Mouse (Mus musculus): Measurements from ENCODE around the gene Parp8. TPM values are rescaled to one million over a fixed set of nuclear protein-coding genes. Genes with fewer than 3 reads are reported as not detected.

Gene Parp8
- polyA plus RNA-seq, 1 experiment from 2014 or later: 25.8 TPM

DNA sequence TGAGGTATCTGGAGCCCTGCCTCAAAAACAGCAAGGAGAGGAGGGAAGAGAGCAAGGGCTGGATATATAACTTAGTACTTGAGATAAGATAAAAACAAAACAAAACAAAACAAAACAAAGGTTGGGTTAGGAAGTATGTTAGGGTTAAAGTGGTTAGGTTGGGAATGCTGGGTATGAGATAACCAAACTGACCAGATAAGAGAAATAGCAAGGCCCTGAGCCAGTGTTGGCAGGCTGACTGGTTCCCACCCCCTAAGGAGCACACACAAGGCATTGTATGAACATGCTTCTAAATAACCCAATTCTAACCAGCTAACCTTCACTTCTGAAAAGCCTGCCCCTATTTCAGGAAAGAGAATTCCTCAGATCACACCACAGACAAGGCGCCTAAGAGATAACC lies 7.1 kb upstream of the Parp8 start:
- ATAC-seq (ENCODE audit: low FRiP score): no peak
- H3K4me2 ChIP-seq: no peak overlapping the region
- WGBS: 93% methylated on average over 1 of the region's 1 CpGs
- H3K27ac ChIP-seq: no peak overlapping the region
- H3K27me3 ChIP-seq: peaks cover 7% of the 10 kb centered on the region; the same call in 1 of the 2 replicates
- no peaks in the 10 kb centered on the region for H3K36me3 ChIP-seq
- H3K9me3 ChIP-seq: no peaks in the 10 kb centered on the region
- no peak overlapping the region for H3K4me3 ChIP-seq
- H3K4me1 ChIP-seq (replicated peaks): no peaks in the 10 kb centered on the region
- H3K9ac ChIP-seq: no peak overlapping the region

DNA sequence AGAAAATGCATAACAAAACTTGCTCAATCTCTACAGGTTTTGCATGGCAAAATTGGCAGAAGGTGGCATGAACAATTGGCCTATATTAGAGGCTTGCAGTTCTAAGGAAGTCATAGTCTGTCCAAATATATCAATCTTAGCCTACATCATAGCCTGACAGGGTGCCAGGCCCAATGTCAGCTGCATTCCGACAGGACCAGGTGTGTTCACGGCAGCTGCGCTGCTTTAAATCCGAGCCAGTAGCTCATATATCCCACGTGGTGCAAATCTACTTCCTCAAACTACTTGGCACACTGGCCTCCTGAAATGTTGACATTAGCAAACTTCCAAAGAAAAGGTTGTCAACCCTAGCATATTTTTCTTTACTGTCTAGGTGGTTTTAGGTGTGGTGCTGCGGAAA lies 6.2 kb upstream of the Parp8 start:
- no peak overlapping the region for H3K4me2 ChIP-seq
- H3K27me3 ChIP-seq: peaks cover 14% of the 10 kb centered on the region; the same call in 1 of the 2 replicates
- no peak for ATAC-seq (ENCODE audit: low FRiP score)
- no peaks in the 10 kb centered on the region for H3K36me3 ChIP-seq
- H3K4me3 ChIP-seq: no peak overlapping the region
- no peak overlapping the region for H3K9ac ChIP-seq
- H3K4me1 ChIP-seq (replicated peaks): peaks cover 6% of the 10 kb centered on the region
- no peaks in the 10 kb centered on the region for H3K9me3 ChIP-seq
- H3K27ac ChIP-seq: no peak overlapping the region
- WGBS: 86% methylated on average over 6 of the region's 6 CpGs

DNA sequence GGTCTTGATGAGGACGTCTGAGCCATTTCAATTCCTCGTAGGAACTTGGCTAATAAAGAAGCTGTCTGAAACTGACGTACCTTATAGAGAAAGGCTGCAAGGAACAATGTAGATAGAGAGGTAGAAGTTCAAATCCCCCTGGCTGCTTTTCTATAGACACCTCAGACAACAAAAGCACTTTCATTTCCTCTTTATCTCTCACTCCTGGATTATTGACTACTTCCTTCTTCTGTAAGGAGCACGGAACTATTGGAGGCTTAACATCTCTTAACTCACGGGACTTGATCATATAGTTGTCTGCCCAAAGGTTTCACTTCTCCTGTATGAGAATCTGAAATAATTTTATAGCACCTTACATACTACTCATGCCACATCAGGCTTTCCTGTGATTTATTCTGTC lies 2.9 kb upstream of the Parp8 start:
- H3K27ac ChIP-seq: no peak overlapping the region
- no peak overlapping the region for H3K4me3 ChIP-seq
- no peak for ATAC-seq (ENCODE audit: low FRiP score)
- no peaks in the 10 kb centered on the region for H3K36me3 ChIP-seq
- H3K4me2 ChIP-seq: no peak overlapping the region
- WGBS: 75% methylated on average over 5 of the region's 5 CpGs
- H3K4me1 ChIP-seq (replicated peaks): peaks cover 16% of the 10 kb centered on the region
- H3K27me3 ChIP-seq: peaks cover 15% of the 10 kb centered on the region; the same call in 1 of the 2 replicates
- no peaks in the 10 kb centered on the region for H3K9me3 ChIP-seq
- no peak overlapping the region for H3K9ac ChIP-seq

DNA sequence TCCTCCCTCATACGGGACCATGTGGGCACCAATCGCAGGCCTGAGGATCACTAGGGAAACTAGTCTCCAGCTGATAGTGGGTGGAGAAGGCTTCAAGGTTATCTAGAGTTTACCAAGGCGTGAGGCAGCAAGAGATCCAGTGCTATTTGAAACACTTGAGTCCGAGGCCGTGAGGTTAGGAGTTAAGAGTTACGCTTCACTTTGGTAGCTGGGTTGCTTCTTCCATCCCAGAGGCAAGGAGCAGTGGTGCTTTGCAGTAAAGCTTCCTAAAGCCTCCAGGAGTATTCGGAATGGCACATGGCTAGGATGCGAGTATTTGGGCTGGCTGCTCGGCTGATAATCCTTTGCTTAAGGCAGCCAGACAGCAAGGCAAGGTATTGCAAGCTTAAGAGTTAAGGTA lies 2.0 kb upstream of the Parp8 start:
- WGBS: 87% methylated on average over 9 of the region's 9 CpGs
- no peak overlapping the region for H3K27ac ChIP-seq

DNA sequence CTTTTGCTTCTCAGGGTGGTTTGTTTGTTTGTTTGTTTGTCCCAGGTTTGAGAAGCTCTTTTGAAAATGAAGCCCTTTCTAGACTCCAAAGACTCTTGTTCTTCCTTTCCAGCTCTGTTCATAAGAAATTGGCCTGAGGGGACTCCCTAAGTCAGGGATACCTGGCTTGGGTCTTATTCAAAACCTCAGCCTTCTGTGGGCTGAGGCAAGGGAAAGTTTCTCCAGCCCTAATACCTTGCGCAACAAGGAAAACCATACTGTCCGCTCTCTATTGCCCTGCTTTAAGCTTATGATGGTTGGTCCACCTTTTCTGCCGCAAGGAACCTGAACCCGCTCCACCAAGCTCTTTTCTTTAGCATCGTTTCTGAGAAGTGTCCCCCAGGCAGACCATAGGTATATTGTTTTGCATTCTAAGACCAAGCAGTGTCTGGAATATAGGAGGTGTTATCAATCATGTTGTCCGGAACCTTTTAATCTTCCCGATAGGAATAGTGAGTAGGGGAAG lies 991 bp upstream of the Parp8 start:
- Histone ChIP-seq H3K9ac (peak overlapping the region; percentile 99; the same call in 1 of the 2 replicates), H3K4me2 (peak overlapping the region; percentile 60), H3K4me3 (peak overlapping the region; percentile 95)

More for the DNA sequence above, 2.0 kb upstream of the Parp8 start:
- Histone ChIP-seq H3K4me2 (no peak overlapping the region), H3K9me3 (no peaks in the 10 kb centered on the region), H3K4me3 (no peak overlapping the region), H3K9ac (no peak overlapping the region), H3K27me3 (peaks cover 15% of the 10 kb centered on the region; the same call in 1 of the 2 replicates), H3K4me1 (replicated peaks) (peaks cover 21% of the 10 kb centered on the region), H3K36me3 (no peaks in the 10 kb centered on the region)
- ATAC-seq (ENCODE audit: low FRiP score): no peak

DNA sequence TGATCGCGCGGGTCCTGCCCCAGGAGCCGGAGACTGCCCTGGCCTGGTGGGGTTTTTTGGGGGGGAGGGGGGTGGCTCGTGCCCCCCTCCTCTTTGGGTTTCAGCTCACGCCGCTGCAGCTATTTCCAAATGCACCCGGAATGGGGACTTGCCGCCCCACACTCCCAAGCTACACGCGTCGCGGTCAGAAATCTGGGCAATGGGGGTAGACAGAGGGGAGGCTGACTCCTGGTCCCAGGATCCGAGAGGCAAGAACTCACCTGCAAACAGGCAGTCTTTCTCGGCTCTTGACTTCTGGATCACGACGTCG lies 466 bp downstream of the Parp8 start:
- WGBS: under 1% methylated on average over 18 of the region's 18 CpGs
- peak overlapping the region; percentile 95 for H3K4me3 ChIP-seq
- H3K36me3 ChIP-seq: no peaks in the 10 kb centered on the region
- H3K9ac ChIP-seq: peak overlapping the region; percentile 99
- H3K4me2 ChIP-seq: peak overlapping the region; percentile 60
- peaks cover 29% of the 10 kb centered on the region for H3K4me1 ChIP-seq (replicated peaks)
- H3K27ac ChIP-seq: peak overlapping the region; percentile 96
- peak; percentile 65 for ATAC-seq (ENCODE audit: low FRiP score)
- no peaks in the 10 kb centered on the region for H3K9me3 ChIP-seq
- H3K27me3 ChIP-seq: peaks cover 15% of the 10 kb centered on the region; the same call in 1 of the 2 replicates

More for the DNA sequence above, 991 bp upstream of the Parp8 start:
- H3K4me1 ChIP-seq (replicated peaks): peaks cover 26% of the 10 kb centered on the region
- WGBS: 59% methylated on average over 7 of the region's 7 CpGs
- peaks cover 15% of the 10 kb centered on the region; the same call in 1 of the 2 replicates for H3K27me3 ChIP-seq
- no peak for ATAC-seq (ENCODE audit: low FRiP score)
- peak overlapping the region; percentile 96 for H3K27ac ChIP-seq
- no peaks in the 10 kb centered on the region for H3K36me3 ChIP-seq
- no peaks in the 10 kb centered on the region for H3K9me3 ChIP-seq

DNA sequence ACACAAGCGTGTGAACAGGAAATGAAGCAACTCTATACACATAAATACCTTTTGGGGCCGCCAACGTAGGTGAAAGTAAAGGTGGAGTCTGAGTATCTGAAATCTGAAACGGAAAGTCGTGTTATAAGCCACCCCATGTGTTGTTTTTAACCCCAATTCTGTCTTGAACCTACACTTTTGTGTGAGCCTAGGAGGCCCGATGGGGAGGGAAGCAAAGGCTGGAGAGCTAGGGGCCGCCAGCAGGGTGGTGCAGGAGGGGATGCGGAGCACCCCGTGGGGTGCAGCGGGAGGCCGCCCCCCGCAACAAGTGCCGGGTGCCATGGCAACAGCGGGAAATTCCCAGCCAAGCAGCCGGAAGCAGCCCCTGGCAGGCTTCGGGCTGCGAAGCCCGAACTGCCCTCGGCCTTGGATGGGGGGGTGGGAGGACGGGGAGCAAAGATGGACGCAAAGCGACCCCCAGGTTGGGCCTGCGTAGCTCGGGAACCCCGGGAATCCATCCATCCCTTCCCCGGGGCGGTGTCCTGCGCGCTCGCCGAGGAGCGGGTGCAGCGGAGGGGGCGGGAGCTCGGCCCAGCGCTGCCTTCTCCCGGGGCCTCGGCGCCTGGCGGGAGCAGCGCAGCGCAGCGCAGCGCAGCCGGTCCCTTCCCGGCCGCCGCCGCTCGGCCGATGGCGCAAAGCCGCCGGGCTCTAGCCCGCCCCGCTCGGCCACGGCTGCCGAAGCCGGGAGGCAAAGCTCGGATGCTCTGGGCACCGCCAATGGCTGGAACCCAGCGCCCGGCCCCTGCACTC lies 1.0 kb downstream of the Parp8 start:
- peak; percentile 84 for ATAC-seq (ENCODE audit: low FRiP score)
- WGBS: under 1% methylated on average over 61 of the region's 64 CpGs

DNA sequence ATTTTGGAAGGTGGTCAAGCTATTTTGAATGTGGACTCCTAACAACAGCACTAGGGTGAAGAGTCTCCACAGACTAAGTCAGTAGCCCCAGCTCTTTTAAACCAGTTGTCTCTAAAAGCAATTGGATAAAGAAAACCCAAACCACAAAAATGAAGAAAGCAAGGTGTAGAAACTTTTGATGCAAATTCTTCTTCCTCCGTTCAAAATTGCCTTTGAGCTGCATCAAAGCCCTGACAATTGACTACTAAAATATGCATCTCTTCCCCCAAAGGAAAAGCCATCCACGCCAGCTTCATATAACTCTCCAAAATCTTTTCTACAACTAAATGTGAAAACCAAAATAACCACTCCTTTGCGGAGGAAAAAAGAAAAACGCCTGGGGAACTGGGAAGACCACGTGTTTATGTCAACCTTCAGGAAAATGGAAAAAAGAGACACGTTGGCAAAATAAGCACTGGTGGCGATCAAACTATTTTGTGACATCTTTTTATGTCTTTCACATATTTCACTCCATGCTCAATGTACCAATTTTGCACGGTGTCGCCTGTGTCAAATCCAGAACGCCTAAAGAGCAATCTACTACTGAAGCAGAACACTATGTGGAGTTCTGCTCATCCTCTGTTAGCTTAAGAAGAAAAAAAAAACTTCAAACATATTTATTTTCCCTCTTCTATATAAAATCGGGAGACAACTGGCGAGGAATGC lies 1.8 kb downstream of the Parp8 start:
- no peak for ATAC-seq (ENCODE audit: low FRiP score)
- peak overlapping the region; percentile 95 for H3K4me3 ChIP-seq
- H3K36me3 ChIP-seq: no peaks in the 10 kb centered on the region
- H3K4me2 ChIP-seq: peak overlapping the region; percentile 60
- peak overlapping the region; percentile 99 for H3K9ac ChIP-seq
- peak overlapping the region; percentile 96 for H3K27ac ChIP-seq
- H3K9me3 ChIP-seq: no peaks in the 10 kb centered on the region
- 4% methylated on average over 12 of the region's 12 CpGs for WGBS
- peaks cover 15% of the 10 kb centered on the region; the same call in 1 of the 2 replicates for H3K27me3 ChIP-seq
- peaks cover 29% of the 10 kb centered on the region for H3K4me1 ChIP-seq (replicated peaks)

More for the DNA sequence above, 1.0 kb downstream of the Parp8 start:
- peaks cover 29% of the 10 kb centered on the region for H3K4me1 ChIP-seq (replicated peaks)
- no peaks in the 10 kb centered on the region for H3K36me3 ChIP-seq
- peak overlapping the region; percentile 96 for H3K27ac ChIP-seq
- peak overlapping the region; percentile 60 for H3K4me2 ChIP-seq
- H3K9me3 ChIP-seq: no peaks in the 10 kb centered on the region
- peak overlapping the region; percentile 95 for H3K4me3 ChIP-seq
- peaks cover 15% of the 10 kb centered on the region; the same call in 1 of the 2 replicates for H3K27me3 ChIP-seq
- H3K9ac ChIP-seq: peak overlapping the region; percentile 99

DNA sequence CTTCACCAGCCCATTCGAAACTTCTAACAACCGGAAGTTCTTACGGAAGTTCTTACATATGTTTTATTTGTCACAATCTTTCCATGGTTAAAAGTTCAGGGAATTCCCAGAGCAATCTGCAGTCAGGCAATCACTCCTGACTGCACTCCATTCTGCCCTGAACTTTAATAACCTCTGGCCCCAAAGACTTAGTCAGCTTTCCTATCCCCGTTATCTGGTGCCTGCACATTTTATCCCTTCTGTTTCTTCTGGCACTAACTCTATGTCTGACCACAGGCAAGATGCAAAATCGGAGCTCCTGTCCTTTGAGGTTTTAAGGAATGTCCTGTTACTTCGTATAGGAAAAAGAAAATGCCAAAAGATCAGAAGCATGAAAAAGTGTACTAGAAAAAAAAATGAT lies 4.7 kb downstream of the Parp8 start:
- Histone ChIP-seq H3K4me1 (replicated peaks) (peaks cover 16% of the 10 kb centered on the region), H3K9me3 (no peaks in the 10 kb centered on the region), H3K9ac (no peak overlapping the region), H3K36me3 (no peaks in the 10 kb centered on the region), H3K27ac (no peak overlapping the region), H3K4me2 (no peak overlapping the region), H3K4me3 (no peak overlapping the region), H3K27me3 (no peaks in the 10 kb centered on the region)
- 82% methylated on average over 6 of the region's 6 CpGs for WGBS
- ATAC-seq (ENCODE audit: low FRiP score): no peak

DNA sequence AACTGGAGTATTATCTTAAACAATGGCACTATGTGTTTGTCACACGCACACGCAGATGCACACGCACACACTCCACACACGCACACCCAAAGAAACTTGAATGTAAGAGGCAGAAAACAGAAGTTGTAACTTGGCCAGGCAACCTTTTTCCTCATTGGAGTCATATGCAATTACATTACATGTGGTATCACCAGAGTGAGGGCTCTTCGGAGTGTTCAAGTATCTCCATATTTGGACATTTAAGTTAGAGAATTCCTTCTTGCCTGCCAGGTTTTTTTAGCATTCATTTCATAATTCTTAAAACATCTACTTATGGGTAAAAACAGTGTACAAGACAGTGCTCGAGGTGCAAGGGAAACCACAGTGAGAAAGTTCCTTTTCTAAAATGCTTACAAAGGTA lies 6.7 kb downstream of the Parp8 start:
- no peak overlapping the region for H3K4me2 ChIP-seq
- peaks cover 16% of the 10 kb centered on the region for H3K4me1 ChIP-seq (replicated peaks)
- H3K27ac ChIP-seq: no peak overlapping the region
- no peaks in the 10 kb centered on the region for H3K9me3 ChIP-seq
- H3K4me3 ChIP-seq: no peak overlapping the region
- H3K36me3 ChIP-seq: peaks cover 3% of the 10 kb centered on the region; the same call in 1 of the 2 replicates
- H3K9ac ChIP-seq: no peak overlapping the region
- no peak for ATAC-seq (ENCODE audit: low FRiP score)
- WGBS: 95% methylated on average over 6 of the region's 6 CpGs
- H3K27me3 ChIP-seq: no peaks in the 10 kb centered on the region

DNA sequence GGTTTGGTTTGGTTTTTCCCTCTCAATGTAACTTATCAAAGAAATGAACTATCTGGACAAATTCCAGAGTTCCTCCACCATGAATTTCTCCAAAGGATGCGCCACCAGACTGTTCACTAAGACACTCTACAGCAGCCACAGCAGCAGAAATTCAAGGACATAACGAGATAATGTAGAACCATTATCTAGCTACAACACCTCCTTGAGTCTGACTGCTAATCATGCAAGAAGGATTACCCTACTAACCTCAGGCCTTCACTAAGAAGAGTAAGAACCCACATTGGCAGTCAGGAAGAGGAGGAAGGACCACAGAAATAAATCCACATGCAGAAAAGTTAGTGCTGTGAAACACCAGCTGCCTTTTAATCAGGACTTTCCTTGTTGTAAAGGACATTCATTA lies 11.8 kb downstream of the Parp8 start:
- H3K9me3 ChIP-seq: no peaks in the 10 kb centered on the region
- peaks cover 10% of the 10 kb centered on the region for H3K36me3 ChIP-seq
- H3K4me3 ChIP-seq: no peak overlapping the region
- no peak overlapping the region for H3K27ac ChIP-seq
- no peak overlapping the region for H3K9ac ChIP-seq
- no peaks in the 10 kb centered on the region for H3K27me3 ChIP-seq
- ATAC-seq (ENCODE audit: low FRiP score): no peak
- H3K4me1 ChIP-seq (replicated peaks): 0 out of 2 replicates have a peak, but pooled peaks cover 3% of the 10 kb centered on the region
- no peak overlapping the region for H3K4me2 ChIP-seq
- 93% methylated on average over 2 of the region's 2 CpGs for WGBS

DNA sequence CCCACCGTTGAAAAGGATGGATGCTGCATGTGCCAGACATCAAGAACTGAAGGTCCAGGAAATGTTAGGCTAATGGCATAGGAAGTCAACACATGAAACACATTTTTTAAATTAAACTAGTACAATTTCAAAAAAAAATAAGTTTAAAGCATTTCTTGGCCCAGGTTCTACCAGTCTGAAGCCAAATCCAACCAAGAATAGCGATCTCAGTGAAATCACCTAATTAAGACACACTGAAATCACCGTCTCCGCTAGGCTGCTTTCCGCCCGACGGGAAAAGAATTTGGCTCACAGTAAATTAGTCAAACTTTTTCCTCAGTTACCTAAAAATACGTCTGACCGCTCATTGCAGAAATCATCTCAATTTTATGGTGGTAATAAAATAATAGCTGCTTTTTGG lies 13.3 kb downstream of the Parp8 start:
- Histone ChIP-seq H3K4me1 (replicated peaks) (0 out of 2 replicates have a peak, but pooled peaks cover 5% of the 10 kb centered on the region), H3K36me3 (peaks cover 10% of the 10 kb centered on the region), H3K4me2 (no peak overlapping the region), H3K9ac (no peak overlapping the region), H3K4me3 (no peak overlapping the region), H3K9me3 (no peaks in the 10 kb centered on the region), H3K27ac (no peak overlapping the region), H3K27me3 (no peaks in the 10 kb centered on the region)
- WGBS: 96% methylated on average over 9 of the region's 9 CpGs
- ATAC-seq (ENCODE audit: low FRiP score): no peak
